Mouse (Mus musculus) kidney, postnatal 4 days (tissue): ENCODE measurements around the gene Lgals2.
"Not testable (repeated sequence)": the region's sequence is repeated elsewhere in the genome, so short reads cannot be mapped to it uniquely, and the experiment has no call there.

Source experiments
- DNase-seq, 2 experiments: peaks; one replicate each; pipeline ENCODE4 v3.0.0; 2021; ENCODE audit warnings: mixed read lengths in 2 of 2

Lgals2 gene

DNA sequence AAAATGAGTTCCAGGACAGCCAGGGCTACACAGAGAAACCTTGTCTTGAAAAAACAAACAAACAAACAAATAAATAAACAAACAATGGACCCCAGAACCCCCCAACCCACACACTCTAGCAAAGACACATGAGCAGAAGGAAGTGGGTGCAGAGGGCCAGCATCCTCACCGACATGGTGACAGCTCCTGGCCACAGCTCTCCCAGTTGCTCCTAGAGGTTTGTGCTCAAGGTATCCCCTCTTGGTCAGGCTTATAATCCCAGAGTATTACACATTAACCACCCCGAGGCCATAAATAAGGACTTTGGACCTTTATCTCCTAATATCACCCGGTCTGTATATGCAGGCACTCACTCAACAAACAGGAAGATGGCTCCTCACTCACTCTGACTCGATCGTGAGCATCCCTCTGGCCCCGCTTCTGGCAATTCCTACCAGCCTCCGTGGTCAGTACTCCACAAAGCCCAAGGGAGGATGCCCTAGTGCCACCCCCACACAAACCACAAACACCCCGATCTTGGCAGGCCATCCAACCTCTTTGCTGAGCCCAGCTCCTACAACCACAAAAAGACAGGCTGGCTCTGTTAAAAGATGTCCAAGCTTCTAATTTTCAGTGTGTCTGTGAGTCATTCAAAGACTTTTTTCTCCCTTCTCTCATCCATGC, at the start of gene Lgals2:
Lgals2 (minus strand) TSS at position 227 of the 663 bp plus-strand sequence.
- no peak for DNase-seq

DNA sequence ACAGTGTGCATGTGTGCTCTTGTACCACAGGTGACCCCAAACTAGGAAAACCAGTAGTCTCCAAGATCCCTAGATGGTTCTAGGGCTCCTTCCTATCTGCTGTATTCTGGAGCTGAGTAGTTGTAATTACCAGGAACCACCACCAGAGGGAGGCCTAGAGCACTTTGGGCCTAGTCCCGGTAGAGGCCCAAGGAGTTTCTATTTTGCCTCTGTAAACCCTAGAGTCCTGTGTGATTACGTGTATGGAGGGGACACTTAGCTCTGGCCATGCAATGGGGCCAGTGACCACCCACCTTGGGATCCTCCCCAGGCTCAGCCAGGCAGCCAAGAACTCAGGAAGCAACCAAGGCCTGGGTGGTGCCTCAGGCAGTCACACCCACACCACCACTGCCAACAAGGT, 47.9 kb upstream of the Lgals2 start:
- peak; percentile 87 to 89 for DNase-seq

DNA sequence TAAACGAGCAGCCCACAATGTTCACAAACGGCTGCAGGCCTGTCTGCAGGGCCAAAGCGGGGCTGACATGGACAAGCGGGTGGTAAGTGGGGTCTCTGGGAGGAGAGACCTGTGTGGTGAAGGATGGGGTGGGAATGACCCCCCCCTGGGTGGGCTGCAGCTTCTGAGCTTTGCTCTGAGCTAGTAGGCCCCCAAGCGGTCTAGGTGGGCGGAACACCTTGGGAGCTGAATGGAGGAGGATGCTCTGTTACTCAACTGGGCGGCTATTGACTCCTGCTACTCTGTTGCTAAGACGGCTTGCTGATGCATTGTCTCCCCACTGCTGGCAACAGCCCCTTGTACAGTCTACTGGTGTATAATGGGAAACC, 46.1 kb upstream of the Lgals2 start:
- DNase-seq = no peak

DNA sequence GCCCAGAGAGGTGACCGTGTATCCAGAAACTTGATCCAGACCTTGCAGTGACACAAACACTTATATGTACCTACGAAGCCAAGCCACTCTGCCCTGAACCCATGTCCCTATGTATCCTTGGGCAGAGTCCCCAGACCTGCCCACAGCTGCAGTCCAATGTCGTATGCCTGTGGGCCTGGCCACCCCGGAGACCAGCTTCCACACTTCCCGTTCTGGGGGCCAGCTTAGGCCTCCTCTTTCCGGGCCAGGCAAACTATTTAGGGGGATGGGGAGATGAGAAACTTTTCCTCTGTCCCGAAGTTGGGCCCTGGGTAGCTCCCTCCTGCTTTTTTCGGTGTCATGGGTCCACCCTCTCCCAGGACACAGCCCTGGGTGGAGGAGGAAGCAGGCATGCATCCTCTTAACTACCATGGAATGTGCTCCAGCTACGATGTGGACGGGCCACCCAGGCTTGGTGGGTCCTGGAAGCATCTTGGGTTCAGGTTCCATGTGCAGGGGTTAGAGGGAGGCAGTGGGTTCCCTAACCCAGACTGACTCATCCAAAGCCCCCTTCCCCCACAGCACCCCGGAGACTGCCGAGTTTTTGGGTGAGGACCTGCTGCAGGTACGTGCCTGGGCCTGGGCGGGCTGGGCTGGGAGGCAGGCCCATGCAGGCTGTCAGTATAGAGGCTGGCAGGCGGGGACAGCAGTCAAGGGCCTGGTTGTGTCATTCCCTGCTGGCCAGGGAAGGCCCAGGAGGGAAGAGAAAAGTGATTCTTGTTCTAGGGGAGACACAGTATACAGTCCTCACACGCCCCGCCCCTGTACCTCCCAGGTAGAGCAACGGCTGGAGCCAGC, 45.5 kb upstream of the Lgals2 start:
- peak; percentile 32 to 56 for DNase-seq

DNA sequence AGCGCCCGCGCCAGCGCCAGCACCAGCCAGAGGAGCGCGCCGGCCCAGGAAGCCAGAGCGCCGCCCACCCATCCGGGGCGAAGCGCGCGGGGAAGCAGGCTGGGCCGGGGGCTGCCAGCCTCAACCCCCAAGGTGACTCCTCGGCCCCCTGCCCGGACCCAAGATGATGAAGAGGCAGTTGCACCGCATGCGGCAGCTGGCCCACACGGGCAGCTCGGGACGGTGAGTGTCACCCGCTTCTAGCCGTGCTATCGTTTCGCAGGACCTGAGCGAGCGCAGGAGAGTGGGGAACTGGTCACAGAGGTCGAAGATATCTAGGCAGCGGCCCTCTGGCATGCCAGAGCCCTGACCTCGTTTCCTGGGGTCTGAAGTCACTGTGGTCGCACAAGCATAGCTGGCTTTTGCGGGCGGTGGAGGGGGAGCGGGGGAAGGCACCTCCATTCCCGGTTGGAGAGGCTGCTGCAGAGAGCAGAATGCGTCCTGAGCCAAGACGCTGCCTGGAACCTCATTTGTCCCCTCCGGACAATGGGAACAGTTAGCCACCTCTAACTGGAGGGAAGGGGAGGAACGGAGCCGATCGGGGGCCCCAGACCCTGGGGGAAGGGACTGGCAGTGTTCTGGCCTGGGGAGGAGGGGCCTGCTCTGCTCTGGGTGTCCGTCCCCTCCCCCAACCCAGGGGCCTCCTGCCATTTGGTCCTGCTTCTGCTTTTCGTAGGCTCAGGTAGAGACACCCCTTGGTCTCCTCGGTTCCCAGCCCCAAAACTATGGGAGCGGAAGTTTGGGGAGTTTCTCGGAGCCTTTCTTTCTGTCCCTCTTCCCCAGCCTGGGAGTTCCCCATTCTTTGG, 44.6 kb upstream of the Lgals2 start, which contains the start of gene Sh3bp1:
Sh3bp1 (plus strand) TSS at position 29 of the 845 bp plus-strand sequence.
- DNase-seq = peak; percentile 84 to 90

DNA sequence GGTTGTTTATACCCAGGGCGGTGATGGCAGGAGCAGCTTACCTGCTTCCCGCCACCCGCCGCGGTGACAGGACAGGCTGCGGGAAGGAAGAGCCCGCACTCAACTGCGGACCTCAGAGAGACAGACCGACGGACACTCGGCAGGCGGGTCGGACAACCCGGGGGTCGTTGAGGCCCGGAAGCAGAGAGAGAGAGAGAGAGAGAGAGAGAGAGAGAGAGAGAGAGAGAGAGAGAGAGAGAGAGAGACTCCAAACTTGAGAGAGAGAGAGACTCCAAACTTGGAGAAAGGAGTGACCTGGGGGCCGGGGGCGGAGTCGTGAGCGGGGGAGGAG, 44.0 kb upstream of the Lgals2 start, which contains the start of gene Gm49510:
Gm49510 (plus strand) TSS at position 259 of the 331 bp plus-strand sequence.
- DNase-seq = no peak

DNA sequence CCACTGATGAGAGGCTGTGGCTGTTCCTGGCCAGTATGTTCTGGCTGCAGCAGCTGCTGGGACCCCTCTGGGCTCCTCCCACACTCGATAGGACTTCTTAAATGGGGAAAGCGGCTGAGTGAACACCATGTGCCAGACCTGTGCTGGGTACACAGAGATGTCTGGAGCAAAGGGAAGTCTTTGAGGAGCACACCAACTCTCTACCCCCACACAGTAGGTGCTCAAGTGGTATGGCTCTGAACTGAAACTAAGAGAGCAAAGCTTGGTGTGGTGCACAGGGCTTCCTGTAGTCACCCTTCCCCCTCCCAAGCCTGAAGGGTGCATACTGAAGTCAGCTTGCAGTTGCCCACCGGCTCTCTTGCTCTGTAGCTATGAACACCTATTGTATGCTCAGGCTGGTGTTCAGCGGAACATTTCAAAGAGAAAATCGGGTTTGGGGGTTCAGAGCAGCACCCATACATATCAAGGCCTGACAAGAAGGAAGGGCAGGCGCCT, 43.2 kb upstream of the Lgals2 start:
- DNase-seq = peak in 1 of 2 experiments; percentile 54

DNA sequence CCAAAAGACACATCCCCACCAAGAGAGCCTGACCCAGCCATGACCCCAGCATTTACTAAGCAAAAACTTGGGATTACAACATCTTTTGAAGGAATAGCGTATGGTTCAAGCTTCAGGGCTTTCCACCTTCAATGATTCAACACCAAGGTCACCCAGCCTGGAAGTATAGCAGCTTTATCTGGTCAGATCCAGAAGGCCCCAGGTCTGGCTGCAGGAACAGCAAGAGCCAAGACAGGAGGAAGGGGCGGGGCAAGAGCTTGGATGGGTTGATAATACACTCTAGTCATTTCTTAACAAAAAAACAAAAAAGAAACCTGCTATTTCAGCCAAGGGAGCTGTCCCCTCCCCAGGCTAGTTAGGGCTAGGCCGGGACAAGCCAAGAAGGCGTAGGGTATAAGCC, 42.2 kb upstream of the Lgals2 start:
- no peak for DNase-seq

DNA sequence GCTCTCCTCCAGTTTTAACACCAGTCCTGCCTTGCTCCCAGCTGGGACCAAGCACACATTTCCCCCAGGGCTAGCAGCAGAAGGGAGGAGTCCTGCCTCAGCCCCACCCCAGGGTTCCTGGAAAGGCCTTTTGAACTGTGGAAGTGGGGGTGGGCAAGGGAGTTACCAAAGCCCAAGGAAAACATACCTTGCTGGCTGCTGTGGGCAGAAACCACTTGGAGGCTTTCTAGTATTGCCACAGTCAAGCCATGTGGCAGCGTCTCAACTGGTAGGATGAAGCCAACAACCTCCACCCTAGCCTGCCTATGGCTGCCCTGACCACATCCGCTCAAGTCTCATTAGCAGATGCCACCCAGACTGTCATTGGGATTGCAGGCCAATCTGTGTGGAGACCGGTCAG, 40.8 kb upstream of the Lgals2 start:
- DNase-seq = peak in 1 of 2 experiments; percentile 32

DNA sequence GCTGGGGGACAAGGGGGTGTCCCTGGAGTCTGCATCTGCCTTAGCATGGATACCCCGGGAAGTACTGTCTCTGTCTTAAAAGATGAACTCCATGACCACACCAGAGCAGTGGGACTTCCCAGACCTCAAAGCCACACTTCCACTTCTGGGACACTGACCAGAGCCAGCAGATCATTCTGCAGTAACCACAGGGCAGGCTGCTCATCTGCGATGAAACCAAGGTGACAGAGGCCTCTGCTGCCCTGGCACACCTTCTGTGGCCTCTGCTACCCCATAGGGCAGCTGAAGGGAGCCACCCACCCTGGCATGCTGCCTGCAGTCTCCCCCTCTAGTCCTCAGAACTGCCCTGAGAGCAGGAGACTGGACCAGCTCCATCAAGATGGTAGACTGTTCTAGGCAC, 40.4 kb upstream of the Lgals2 start:
- DNase-seq = no peak

DNA sequence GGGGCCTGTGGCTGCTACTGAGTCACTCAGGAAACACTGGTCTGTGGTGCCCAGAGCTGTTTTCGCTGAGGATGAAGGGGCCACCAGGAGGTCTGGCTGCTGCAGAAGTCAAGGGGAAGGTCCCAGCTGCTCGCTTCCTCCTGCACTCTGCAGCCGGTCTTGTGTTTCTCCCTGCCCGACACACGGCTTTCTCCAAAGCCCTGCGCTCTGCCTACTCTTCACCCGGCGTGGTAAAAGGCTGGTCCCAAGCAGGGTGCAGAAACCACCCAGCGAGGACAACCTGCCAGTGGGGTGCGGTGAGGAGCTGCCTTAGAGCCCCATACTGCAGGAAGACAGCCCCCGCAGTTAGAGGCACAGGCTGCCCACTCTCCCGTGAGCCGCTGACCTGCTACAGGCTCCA, 39.4 kb upstream of the Lgals2 start:
- peak in 1 of 2 experiments; percentile 33 for DNase-seq

DNA sequence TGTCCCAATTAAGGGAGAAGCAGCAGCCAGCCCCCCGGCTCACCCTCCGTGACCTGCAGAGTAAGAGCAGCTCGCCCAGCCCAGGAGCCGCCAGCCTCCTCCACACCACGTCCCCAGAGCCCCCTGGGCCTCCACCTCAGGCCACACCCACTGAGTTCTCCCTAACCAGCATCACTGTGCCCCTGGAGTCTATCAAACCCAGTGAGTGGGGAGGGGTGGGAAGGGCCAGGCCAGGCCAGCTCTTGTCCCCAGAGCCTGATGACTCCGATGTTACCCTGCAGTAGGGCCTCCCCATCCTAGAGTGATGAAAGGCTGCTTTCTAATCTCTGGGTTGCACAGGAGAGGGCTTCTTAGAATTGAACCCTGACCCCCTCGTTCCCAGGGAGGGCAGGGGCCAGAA, 37.1 kb upstream of the Lgals2 start:
- DNase-seq = no peak

DNA sequence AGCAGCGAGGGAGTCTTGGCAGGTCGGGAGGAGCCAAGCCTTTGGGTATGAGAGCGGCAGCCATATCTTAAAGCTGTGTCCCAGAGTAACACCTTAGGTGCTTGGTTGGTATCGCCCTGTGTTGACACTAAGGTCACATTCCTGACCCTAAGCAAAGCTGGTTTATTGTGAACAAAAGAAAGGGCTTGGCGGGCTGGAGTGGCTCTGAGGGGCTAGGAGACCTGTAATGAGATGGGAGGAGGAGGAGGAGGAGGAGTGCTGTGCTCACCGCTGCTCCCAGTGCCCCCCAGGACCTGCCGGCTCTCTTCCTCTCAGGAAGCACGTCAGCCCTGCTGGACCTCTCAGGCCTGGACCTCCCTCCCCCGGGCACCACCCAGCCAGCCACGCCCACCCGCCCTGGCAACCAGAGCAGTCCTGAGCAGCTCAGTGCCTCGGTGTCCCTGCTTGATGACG, 34.1 kb upstream of the Lgals2 start:
- peak; percentile 30 to 52 for DNase-seq

DNA sequence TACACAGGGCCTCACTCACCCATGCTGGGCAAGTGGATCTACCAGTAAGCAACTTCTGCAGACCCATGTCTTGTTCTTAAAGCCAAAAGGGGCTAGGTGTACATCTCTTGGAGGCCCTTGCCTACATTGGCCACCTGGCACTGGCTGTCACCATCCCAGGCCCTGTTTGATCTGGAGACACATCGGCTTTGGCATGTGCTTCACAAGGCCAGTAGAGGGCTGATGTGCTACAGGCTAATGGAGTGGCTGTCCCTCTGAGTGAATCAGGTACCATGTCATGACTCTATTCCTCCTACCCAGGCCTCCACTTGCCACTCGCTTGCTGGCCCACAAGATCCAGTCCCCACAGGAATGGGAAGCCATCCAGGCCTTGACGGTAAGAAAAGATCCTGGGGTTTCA, 26.5 kb upstream of the Lgals2 start:
- DNase-seq = no peak

DNA sequence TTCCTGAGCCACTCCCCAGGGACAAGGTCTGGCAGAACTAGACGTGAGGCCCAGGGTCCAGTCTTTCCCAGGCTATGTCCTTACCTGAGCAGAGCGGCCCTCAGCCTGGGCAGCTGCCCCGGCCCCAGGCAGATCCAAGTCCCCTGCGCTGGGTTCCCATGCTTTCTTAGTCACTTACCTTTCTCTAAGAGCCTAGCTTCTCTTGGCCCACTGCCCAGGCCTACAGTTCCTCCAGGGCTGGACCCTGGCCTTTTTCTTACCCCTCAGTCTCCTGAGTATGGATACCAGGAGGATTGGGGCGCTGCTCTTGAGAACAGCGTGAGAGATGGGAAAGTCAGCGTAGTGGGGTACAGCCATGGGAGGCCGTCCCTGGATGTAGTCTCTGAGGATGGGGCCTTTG, 25.1 kb upstream of the Lgals2 start:
- DNase-seq = peak; percentile 45 to 65

DNA sequence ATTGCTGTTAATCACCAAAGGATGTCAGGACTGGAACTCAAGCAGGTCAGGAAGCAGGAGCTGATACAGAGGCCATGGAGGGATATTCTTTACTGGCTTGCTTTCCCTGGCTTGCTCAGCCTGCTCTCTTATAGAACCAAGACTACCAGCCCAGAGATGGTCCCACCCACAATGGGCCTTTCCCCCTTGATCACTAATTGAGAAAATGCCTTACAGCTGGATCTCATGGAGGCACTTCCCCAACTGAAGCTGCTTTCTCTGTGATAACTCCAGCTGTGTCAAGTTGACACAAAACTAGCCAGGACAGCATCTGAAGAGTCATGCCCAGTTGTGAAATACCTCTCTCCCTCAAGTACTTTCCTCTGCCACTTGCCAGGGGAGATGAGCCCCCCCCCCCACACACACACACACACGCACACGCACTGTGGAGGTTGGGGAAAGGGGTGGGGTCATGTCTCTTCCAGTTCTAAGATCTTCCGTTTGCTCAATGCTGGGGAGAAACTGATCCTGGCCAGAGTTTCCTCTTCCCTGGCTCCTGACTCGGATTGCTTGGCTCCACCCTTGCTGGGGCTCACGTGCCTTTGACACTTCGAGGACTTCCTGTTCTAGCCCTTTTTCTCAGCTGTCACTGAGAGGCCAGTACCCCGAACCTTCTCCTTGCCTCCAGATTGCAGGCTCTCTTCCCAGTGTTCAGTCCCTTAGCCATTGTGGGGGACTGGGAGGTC, 23.6 kb upstream of the Lgals2 start:
- DNase-seq = not testable (repeated sequence)

DNA sequence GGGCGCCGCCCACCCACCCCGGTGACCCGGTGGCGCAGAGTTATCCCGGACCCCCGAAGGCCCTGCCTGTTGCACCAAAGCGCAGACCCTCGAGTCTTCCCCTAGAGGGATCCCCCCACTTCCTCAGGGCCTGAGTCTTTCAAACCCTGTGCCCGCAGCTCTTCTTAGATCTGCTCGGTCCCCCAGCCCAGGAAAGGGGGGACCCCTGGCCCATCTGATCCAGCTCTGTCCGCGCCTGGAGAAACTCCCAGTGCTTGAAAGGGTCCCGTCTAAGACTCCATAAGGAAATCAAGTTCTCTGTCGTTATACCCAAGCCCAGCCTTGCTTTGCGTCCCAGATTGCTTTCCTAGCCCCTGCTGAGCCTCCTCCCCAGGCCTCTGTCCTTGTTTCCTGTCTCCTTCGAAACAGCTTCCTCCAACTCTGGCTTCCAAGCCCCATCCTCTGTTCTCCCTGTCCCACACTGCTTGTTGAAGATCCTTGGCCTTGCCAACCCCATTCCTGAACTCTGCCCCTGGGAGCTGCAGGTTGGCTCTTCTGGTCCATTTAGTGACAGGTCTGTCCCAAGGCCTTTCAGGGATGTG, 22.6 kb upstream of the Lgals2 start:
- no peak for DNase-seq

DNA sequence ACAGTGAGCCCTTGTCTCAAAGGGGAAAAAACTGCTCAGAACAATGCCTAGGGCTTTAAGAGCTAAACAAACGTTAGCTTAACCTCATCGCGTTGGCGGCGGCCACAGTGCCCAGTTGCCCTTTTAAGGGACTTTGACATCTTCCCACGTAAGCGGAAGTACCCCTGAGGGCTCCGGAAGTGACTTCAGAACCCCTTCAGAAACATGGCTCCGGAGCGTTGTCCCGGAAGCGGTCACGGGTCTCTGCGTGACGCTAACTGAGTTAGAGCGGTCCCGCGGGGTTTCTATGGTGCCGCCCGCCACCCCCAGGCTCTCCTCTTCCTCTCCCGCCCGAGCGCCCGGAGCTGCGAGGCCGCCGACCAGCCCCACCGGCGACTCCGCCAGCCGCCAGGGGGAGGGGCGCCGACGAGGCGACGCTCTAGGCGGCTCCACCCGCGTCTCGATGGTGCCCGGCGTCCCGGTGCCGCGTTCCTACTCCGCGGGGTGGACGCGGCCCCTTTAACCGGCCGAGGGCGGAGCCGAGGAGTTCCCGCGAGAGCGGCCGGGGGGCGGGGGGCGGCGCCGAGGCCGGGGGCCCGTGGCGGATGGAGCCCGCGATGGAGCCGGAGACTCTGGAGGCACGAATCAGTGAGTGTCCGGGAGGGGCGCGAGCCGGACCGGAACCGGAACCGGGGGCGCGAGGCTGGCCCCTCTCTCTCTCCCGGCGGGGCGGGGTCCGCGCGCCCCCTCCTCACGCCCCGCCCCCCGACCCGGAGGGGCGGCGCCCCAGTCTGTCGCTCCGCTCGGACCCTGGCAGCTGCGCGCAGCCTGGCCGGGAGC, 21.9 kb upstream of the Lgals2 start, which contains the start of gene Gga1:
Gga1 (plus strand) TSS at position 200 of the 819 bp plus-strand sequence.
- peak; percentile 95 to 97 for DNase-seq

DNA sequence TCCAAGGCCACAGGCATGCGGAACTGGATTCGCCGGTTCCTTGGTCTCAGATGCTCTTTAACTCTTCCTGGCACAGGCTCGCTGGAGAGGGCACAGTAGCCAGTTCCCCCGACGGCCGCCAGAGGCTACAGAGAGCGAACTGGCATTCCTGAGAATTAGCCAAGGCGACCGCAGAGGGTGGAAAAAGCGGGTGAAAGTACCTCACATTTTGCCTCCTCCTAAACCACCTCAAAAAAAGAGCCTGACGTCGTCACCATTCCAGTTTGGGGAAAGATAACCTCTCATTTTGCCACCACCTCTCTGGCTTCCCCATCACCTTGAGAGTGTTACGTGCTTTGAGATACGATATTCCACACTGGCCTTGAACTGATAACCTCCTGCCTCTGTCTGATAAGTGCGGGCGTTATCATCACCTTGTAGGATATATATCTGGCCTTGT, 20.9 kb upstream of the Lgals2 start:
- DNase-seq = peak; percentile 91 to 95

DNA sequence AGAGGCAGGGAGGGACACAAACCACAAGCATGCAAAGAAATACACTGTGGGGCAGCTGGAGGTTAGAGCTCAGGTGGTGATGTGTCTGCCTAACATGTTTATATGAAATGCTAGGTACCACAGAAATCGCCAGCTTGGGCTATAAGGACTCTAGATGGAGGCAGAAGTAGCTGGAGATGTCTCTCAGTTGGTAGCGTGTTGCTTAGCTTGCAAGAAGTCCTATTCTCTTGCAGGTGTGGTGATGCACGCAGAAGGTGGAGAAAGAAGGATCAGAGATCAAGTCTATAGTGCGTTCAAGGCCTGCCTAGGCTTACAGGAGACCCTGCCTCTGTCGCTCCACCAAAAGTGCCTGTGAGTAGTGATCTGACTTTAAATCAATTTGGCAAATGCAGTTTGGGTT, 20.2 kb upstream of the Lgals2 start:
- DNase-seq = no peak

DNA sequence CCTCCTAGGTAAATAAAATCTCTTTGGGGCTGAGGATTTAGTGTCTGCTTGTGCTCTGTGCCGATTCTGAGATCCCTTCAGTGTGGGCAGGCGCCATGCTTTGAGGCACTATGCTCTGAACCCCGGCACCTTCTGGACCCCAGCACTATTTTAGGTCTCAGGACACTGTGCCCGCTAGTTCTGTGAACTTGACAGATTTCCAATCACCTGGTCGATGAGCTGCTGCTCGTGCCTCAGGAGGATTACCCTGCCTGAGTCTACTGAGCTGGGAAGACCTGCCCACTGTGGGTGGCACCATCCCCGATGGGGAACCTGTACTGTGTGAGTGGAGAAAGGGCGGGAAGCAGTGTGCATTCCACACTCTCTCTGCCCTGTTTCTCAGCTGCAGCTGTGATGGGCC, 19.7 kb upstream of the Lgals2 start:
- DNase-seq = no peak
